ENCODE assay signal across 27 mouse cellular contexts in genomic region chr11:118782677-118783076, GRCm38 (mm10).
DNase-seq lines count a peak whose midpoint lies in the region; TF ChIP-seq lines count a peak whose summit lies in the region.
"Had no signal": no experiment of that assay in that cellular context is flagged by ENCODE, and none has a peak within 500 bp of the region (broad histone marks: within the 10 kb centered on the region; RNA-seq: fewer than 3 reads in every experiment).

No protein-coding gene starts in this region.

- H3K4me3 ChIP-seq in layer of hippocampus, adult 2 months = no peak overlapping the region
- no peak overlapping the region for H3K4me3 ChIP-seq in cortical plate, adult 2 months (ENCODE audit: insufficient read depth, low read length)
- H3K4me3 ChIP-seq: embryonic facial prominence, embryonic 10.5 days; embryonic facial prominence, embryonic 15.5 days; forebrain, embryonic 12.5 days; heart, adult 2 months; heart, embryonic 12.5 days; limb, embryonic 10.5 days; limb, embryonic 15.5 days; liver, embryonic 13.5 days; midbrain, embryonic 15.5 days; myocyte had no signal

- TF ChIP-seq CTCF in layer of hippocampus, adult 2 months (conservative IDR thresholded peaks at IDR 0.05) = no peak
- no peak for TF ChIP-seq CTCF in cortical plate, adult 2 months (IDR thresholded peaks at IDR 0.05; ENCODE audit: extremely low read depth, insufficient read depth, low read length)

- peaks cover 12% of the 10 kb centered on the region; the same call in 1 of the 2 replicates for H3K4me1 ChIP-seq in cortical plate, adult 2 months (ENCODE audit: control insufficient read depth, insufficient read depth, low read length)
- H3K4me1 ChIP-seq: embryonic facial prominence, embryonic 10.5 days; embryonic facial prominence, embryonic 15.5 days; heart, embryonic 12.5 days; limb, embryonic 15.5 days; liver, embryonic 13.5 days had no signal

- peak; percentile 63 to 70 for DNase-seq in cerebellum, postnatal 10 days
- no peak for DNase-seq in cerebellum, postnatal 4 days (ENCODE audit: low spot score in 2 of 2)
- DNase-seq in layer of hippocampus, adult 2 months (ENCODE audit: low spot score in 2 of 2) = no peak
- no peak for DNase-seq in layer of hippocampus, postnatal 10 days (ENCODE audit: low spot score in 2 of 2)
- peak; percentile 64 for DNase-seq in brain, adult 2 months (ENCODE audit: low read depth, low spot score)
- DNase-seq in kidney, postnatal 4 days = no peak
- DNase-seq: adrenal gland, postnatal 25 days; forebrain, postnatal 0 days; heart, adult 2 months; heart, postnatal 4 days; kidney, postnatal 14 days; liver, embryonic 13.5 days; lung, adult 18-20 months; right cerebral cortex, postnatal 4 days; thymus, adult 18-20 months; thymus, postnatal 25 days had no signal

- H3K27ac ChIP-seq in layer of hippocampus, adult 2 months = peak overlapping the region; percentile 44; the same call in 1 of the 2 replicates
- 0 out of 2 replicates have a peak overlapping the region, but pooled peaks have one; percentile 13 for H3K27ac ChIP-seq in cortical plate, adult 2 months (ENCODE audit: insufficient read depth, low read length)
- H3K27ac ChIP-seq: embryonic facial prominence, embryonic 10.5 days; embryonic facial prominence, embryonic 15.5 days; forebrain, embryonic 12.5 days; heart, adult 2 months; limb, embryonic 10.5 days; limb, embryonic 15.5 days; liver, embryonic 13.5 days; macrophage; midbrain, embryonic 15.5 days; stomach, postnatal 0 days had no signal

- TF ChIP-seq POLR2A in cortical plate, adult 2 months (IDR thresholded peaks at IDR 0.05; ENCODE audit: extremely low read depth, insufficient read depth, low read length) = no peak

Comparison
In these comparisons a context has a peak if more than half of its experiments do, and no peak if none do; other contexts are left out.
1. DNase-seq: peak in cerebellum, postnatal 10 days (2 of 2) and brain, adult 2 months (single experiment); none in cerebellum, postnatal 4 days (0 of 2), layer of hippocampus, adult 2 months (0 of 2), layer of hippocampus, postnatal 10 days (0 of 2) and kidney, postnatal 4 days (0 of 2).